Mouse (Mus musculus) midbrain, embryonic 14.5 days (tissue): ENCODE results near the gene Hist2h4. TPM values are rescaled to one million over a fixed set of nuclear protein-coding genes. Genes with fewer than 3 reads are reported as not detected.
"Not testable (repeated sequence)": the region's sequence is repeated elsewhere in the genome, so short reads cannot be mapped to it uniquely, and the experiment has no call there.

Experiments used
- ATAC-seq: fragments of 200-750 bp; cut with Nextera tagmentation; 2 replicates; pipeline ENCODE4 v1.8.0; 2017; ENCODE audit warnings: moderate number of reproducible peaks, moderate library complexity; ENCODE audit not compliant: low FRiP score, low TSS enrichment
- DNase-seq: peaks from one replicate; pipeline ENCODE4 v3.0.0-alpha.2; 2015
- H3K27ac ChIP-seq: fragments of 300-500 bp; sonication (generic); replicated peaks from 2 replicates; pipeline ENCODE4 v1.5.1; 2014; ENCODE audit warnings: mild to moderate bottlenecking, low read depth, low read length, moderate library complexity
- H3K27me3 ChIP-seq: fragments of 300-500 bp; sonication (generic); 2 replicates; pipeline ENCODE4 v1.6.1; 2014; ENCODE audit warnings: low read length, control low read depth, mixed read lengths; ENCODE audit not compliant: control insufficient read depth, insufficient read depth
- H3K36me3 ChIP-seq: fragments of 300-500 bp; sonication (generic); 2 replicates; pipeline ENCODE4 v1.6.1; 2014; ENCODE audit warnings: low read length, control low read depth; ENCODE audit not compliant: control insufficient read depth, insufficient read depth
- H3K4me1 ChIP-seq: fragments of 300-500 bp; sonication (generic); 2 replicates; pipeline ENCODE4 v1.6.1; 2014; ENCODE audit warnings: mild to moderate bottlenecking, antibody characterized with exemption, low read length, control low read depth; ENCODE audit not compliant: control insufficient read depth, insufficient read depth
- H3K4me2 ChIP-seq: fragments of 300-500 bp; sonication (generic); 2 replicates; pipeline ENCODE4 v1.6.1; 2014; ENCODE audit warnings: mild to moderate bottlenecking, low read length, moderate library complexity
- H3K4me3 ChIP-seq: fragments of 300-500 bp; sonication (generic); replicated peaks from 2 replicates; pipeline ENCODE4 v1.5.1; 2014; ENCODE audit warnings: low read depth, low read length
- H3K9ac ChIP-seq: fragments of 300-500 bp; sonication (generic); replicated peaks from 2 replicates; pipeline ENCODE4 v1.6.1; 2014; ENCODE audit warnings: mild to moderate bottlenecking, low read length, moderate library complexity
- H3K9me3 ChIP-seq: fragments of 300-500 bp; sonication (generic); 2 replicates; pipeline ENCODE4 v1.6.1; 2016; ENCODE audit warnings: low read length, control low read depth, mixed read lengths; ENCODE audit not compliant: control insufficient read depth
- whole genome bisulfite sequencing: fragments of 180-500 bp; shearing (Covaris S2); extraction: QIAGEN DNeasy Blood & Tissue Kit; methylation state at CpG from one replicate; pipeline ENCODE4 v1.1.7; 2014; 5-methylcytosine and 5-hydroxymethylcytosine counted together
- polyA plus RNA-seq: library from polyadenylated mRNA; unstranded; fragments of >200 nt; fragmentation: Nextera tagmentation; extraction: Ambion mirVana; gene quantifications from 2 replicates; pipeline ENCODE4 v1.2.1, GENCODE M21; 2014

Hist2h4 gene
- polyA plus RNA-seq, 1 experiment from 2014 or later: 5.2 TPM

DNA sequence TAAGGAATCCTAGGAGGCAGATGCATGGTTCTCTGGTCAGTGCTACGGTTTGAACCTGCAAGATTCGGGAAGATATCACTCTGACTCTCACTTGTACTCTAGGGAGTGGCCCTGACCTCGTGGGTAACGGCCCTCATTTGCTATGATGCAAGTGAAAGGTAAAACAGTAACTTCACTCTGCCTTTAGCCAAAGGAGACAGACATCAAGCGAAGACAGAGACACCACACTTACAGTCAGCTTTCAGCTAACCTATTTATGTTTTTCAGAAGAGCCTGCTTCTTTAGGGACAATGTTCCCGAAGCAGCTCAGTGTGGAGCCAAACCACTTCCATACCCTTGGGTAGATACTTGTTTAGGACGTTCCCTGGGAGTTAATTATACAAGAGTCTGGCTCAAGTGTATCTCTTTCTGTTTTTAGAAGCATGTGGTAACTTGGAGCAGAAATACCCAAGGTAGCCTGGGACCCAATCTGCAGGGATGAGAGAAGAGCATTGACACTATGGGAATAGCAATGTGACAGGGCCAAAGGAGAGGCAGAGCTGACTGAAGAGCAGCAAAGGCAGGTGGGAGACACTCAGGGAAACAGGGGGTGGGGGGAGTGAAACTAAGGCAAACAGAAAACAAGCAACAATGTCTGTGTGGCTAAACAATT, 19.1 kb downstream of the Hist2h4 start:
- H3K36me3 ChIP-seq: no peaks in the 10 kb centered on the region
- ATAC-seq: no peak
- H3K27me3 ChIP-seq: no peaks in the 10 kb centered on the region
- no peaks in the 10 kb centered on the region for H3K9me3 ChIP-seq
- peak overlapping the region; percentile 72 for H3K4me2 ChIP-seq
- DNase-seq: no peak
- no peak overlapping the region for H3K4me3 ChIP-seq
- peaks cover 22% of the 10 kb centered on the region; the same call in 1 of the 2 replicates for H3K4me1 ChIP-seq
- H3K27ac ChIP-seq: no peak overlapping the region
- 83% methylated on average over 7 of the region's 7 CpGs for WGBS
- H3K9ac ChIP-seq: peak overlapping the region; percentile 72; the same call in 1 of the 2 replicates

DNA sequence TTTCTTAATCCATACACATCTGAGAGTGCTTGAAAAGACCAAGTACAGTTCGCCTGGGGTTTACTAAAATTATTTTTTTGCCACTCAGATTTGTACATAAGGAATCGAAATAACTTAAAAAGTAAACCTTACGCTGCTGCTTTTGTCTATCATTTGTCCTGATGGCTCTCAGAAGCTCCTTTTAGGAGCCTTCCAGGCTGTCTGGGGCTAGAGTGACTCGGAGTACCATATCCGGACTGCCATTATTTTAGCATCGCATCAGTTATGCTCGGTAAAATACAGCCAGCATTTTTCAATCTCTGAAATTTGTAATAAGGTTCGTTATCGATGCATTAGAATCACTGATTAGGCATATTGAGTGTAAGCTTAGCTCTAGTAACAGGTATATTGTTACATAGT, 22.3 kb downstream of the Hist2h4 start:
- 71% methylated on average over 9 of the region's 9 CpGs for WGBS
- H3K36me3 ChIP-seq: no peaks in the 10 kb centered on the region
- peaks cover 23% of the 10 kb centered on the region; the same call in 1 of the 2 replicates for H3K4me1 ChIP-seq
- H3K9ac ChIP-seq: peak overlapping the region; percentile 44
- H3K4me3 ChIP-seq: peak overlapping the region; percentile 20; the same call in 1 of the 2 replicates
- DNase-seq (no peak), ATAC-seq (no peak)
- H3K27me3 ChIP-seq: no peaks in the 10 kb centered on the region
- H3K9me3 ChIP-seq: no peaks in the 10 kb centered on the region
- H3K27ac ChIP-seq: peak overlapping the region; percentile 79
- peak overlapping the region; percentile 56 for H3K4me2 ChIP-seq

DNA sequence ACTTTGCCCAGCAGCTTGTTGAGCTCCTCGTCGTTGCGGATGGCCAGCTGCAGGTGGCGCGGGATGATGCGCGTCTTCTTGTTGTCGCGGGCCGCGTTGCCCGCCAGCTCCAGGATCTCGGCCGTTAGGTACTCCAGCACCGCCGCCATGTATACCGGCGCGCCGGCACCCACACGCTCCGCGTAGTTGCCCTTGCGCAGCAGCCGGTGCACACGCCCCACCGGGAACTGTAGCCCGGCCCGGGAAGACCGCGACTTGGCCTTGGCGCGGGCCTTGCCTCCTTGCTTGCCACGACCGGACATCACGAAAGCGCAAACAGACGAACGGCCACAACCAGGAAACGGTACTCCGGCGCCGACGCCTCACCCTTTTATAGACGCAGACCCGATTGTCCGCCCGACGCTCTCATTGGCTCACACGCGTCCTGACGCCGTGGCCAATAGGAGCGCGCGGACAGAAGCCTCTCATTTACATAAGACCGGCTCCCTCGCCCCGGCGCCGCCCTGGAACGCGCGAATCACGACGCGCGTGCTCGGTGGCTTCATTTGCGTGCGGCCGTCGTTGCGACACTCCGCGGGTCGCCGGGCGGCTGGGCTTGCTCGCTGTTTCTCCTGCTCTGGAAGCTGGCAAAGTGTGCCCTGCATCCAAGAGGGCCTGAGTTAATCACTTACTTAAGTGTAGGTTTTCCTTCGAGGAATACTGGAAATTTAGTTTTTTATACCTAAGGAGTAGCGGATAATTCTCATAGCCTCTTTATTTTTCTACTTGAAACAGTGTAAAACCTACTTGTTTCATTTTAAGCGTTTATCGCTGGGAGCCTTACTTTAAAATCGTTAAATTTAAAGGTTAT, 22.9 kb downstream of the Hist2h4 start, which contains the start of gene Hist2h2aa2:
TSS of gene Hist2h2aa2 (minus strand) at position 328 of the 850 bp plus-strand sequence.
- H3K4me3 ChIP-seq: peak within 1 kb of the TSS; percentile 22
- not testable (repeated sequence) for H3K9me3 ChIP-seq, H3K27me3 ChIP-seq, H3K36me3 ChIP-seq
- DNase-seq (peak; percentile 78), ATAC-seq (peak; percentile 89)
- H3K4me2 ChIP-seq: peak within 1 kb of the TSS; percentile 56
- peak within 1 kb of the TSS; percentile 44 for H3K9ac ChIP-seq
- WGBS: 4% methylated on average over 30 of the region's 85 CpGs
- peaks cover 23% of the 10 kb centered on the region; the same call in 1 of the 2 replicates for H3K4me1 ChIP-seq
- H3K27ac ChIP-seq: peak within 1 kb of the TSS; percentile 79

GRCm38 (mm10) chr3:96238954-96239793, 23.9 kb downstream of the Hist2h4 start, which contains the start of gene Hist2h3c2:
Gene Hist2h3c2, minus strand, starts transcription at chr3:96239127.
- ATAC-seq: peak; percentile 91
- not testable (repeated sequence) for DNase-seq, H3K9me3 ChIP-seq, H3K36me3 ChIP-seq, H3K27me3 ChIP-seq
- Histone ChIP-seq H3K4me3 (peak within 1 kb of the TSS; percentile 31), H3K4me1 (peaks cover 17% of the 10 kb centered on the region; the same call in 1 of the 2 replicates), H3K27ac (0 out of 2 replicates have a peak within 1 kb of the TSS, but pooled peaks have one; percentile 13), H3K9ac (peak within 1 kb of the TSS; percentile 40; the same call in 1 of the 2 replicates), H3K4me2 (peak within 1 kb of the TSS; percentile 53)
- WGBS: 0% methylated on average over 19 of the region's 68 CpGs

GRCm38 (mm10) chr3:96237904-96238511, 25.1 kb downstream of the Hist2h4 start:
- DNase-seq: peak; percentile 13
- H3K4me3 ChIP-seq: peak overlapping the region; percentile 31
- peaks cover 13% of the 10 kb centered on the region; the same call in 1 of the 2 replicates for H3K4me1 ChIP-seq
- H3K9me3 ChIP-seq: no peaks in the 10 kb centered on the region
- H3K9ac ChIP-seq: peak overlapping the region; percentile 40; the same call in 1 of the 2 replicates
- H3K4me2 ChIP-seq: peak overlapping the region; percentile 53
- 0 out of 2 replicates have a peak overlapping the region, but pooled peaks have one; percentile 13 for H3K27ac ChIP-seq
- under 1% methylated on average over 12 of the region's 12 CpGs for WGBS
- no peaks in the 10 kb centered on the region for H3K27me3 ChIP-seq
- no peak for ATAC-seq
- no peaks in the 10 kb centered on the region for H3K36me3 ChIP-seq

DNA sequence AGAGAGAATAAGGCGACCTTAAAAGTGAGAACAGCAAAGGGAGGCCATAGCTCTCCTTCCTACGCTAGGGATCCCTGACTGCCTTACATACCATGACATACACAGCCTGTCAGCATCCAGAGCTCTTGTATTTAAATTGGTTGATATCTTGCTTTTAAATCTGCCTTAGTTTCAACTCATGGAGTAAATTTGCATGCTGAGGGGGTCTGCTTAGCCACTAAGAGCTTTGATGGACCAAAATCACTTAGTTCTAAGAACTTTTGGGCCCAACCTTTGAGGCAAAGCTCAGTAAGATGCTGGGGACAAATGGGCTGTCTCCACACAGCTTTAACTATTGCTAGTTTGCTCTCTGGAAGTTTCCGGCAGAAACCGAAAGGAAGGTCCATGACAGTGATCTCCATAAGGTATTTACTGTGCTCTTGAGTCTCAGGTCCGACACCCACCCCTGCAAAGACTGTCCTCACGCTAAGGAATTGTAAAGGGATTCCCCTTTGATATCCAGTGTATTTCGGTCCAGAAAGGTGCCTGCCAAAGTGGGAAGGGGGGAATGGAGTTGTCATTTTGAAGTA, 25.7 kb downstream of the Hist2h4 start:
- no peaks in the 10 kb centered on the region for H3K27me3 ChIP-seq
- no peak overlapping the region for H3K27ac ChIP-seq
- H3K4me3 ChIP-seq: peak overlapping the region; percentile 31
- H3K4me2 ChIP-seq: peak overlapping the region; percentile 53
- no peaks in the 10 kb centered on the region for H3K36me3 ChIP-seq
- no peak for ATAC-seq
- H3K9ac ChIP-seq: 0 out of 2 replicates have a peak overlapping the region, but pooled peaks have one; percentile 27
- peaks cover 13% of the 10 kb centered on the region; the same call in 1 of the 2 replicates for H3K4me1 ChIP-seq
- H3K9me3 ChIP-seq: no peaks in the 10 kb centered on the region
- DNase-seq: no peak
- 24% methylated on average over 7 of the region's 7 CpGs for WGBS

DNA sequence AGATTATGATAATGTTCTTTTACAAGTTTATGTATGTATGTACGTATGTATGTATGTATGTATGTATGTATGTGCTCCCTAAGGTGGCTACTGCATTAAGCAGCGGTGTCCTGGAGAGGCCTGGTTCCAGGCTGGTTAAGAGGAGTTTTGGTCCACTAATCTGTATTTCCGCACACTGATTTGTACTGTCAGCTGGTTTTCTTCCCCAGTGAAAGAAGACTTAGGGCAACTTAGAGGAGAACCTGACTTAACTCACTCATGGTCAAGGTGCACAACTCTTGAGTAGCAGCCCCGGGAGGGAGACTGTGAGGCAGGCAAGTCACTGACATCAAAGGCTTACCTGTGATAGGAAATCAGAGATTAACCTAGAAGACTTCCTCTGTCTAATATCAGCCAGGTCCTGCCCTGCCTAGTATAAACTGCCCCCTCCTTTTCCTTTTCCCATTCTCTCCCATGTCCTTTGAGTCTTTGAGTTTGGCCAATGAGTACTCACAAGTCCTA, 26.2 kb downstream of the Hist2h4 start:
- peaks cover 13% of the 10 kb centered on the region; the same call in 1 of the 2 replicates for H3K4me1 ChIP-seq
- DNase-seq (no peak), ATAC-seq (no peak)
- WGBS: 85% methylated on average over 4 of the region's 4 CpGs
- no peak overlapping the region for H3K4me3 ChIP-seq
- H3K9ac ChIP-seq: no peak overlapping the region
- no peak overlapping the region for H3K27ac ChIP-seq
- H3K9me3 ChIP-seq: no peaks in the 10 kb centered on the region
- no peaks in the 10 kb centered on the region for H3K27me3 ChIP-seq
- H3K4me2 ChIP-seq: peak overlapping the region; percentile 53
- no peaks in the 10 kb centered on the region for H3K36me3 ChIP-seq
